Mouse (Mus musculus) thymus, postnatal 4 days (tissue): Measurements from ENCODE around the gene Ralgps2.

Experiments used
- DNase-seq: peaks from one replicate; pipeline ENCODE4 v3.0.0; 2021

Ralgps2 gene

GRCm38 (mm10) chr1:156763280-156763679 is 176.1 kb downstream of the Ralgps2 start:
- DNase-seq: no peak

GRCm38 (mm10) chr1:156761430-156761801 is 178.0 kb downstream of the Ralgps2 start:
- no peak for DNase-seq

DNA sequence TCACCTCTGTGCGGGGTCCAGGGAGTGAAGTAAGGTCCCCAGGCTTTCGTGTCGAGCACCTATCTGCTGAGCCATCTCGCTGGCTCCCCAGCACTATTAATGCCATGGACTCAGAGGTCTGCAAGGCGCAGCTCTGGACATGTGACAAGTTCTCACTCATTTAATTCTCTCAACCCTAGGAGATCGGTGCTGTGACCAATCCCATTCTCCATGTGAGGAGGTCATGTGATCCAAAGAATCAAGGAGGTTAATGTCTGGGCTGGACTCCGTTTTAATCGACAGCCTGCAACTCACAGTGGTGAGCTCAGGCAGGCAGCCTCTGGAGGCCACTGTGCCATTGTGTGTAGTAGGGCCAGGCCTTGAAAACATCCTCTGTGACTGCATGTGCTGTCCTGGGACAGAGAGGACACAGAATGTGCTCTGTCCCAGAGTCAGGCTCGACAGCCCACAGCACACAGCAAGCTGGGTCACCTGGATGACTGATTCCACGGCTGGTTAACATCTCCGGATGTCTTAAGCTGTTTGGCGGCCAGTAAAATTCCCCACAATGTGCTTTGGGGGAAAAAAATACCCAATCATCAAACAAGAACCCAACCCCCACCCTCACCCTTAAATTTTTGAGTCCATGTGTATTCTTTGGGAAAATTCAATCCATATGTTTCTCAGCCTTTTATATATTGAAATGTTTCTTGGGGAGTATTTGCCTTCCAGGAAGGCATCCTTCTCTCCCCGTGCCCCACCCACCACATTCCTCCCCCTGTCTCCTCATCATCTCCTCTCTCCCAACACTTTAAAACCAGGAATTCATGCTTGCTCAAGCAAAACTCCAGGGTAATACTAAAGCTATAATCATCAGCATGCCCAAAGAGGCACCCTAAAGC is 178.6 kb downstream of the Ralgps2 start:
- no peak for DNase-seq

DNA sequence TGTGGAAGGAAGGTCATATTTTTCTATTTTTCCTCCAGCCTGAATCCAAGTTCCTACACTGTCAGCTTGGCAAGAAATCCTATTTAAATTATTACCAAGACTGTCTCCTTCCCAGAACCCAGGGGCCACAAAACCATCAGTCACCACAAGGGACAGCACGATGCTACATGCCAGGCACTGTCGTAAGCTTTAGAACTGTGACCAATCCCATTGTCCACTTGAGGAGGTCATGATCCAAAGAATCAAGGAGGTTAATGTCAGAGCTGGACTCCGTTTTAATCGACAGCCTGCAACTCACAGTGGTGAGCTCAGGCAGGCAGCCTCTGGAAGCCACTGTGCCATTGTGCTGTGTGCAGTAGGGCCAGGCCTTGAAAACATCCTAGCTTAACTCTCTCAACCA is 181.1 kb downstream of the Ralgps2 start:
- DNase-seq: no peak

GRCm38 (mm10) chr1:156754608-156755413 is 184.6 kb downstream of the Ralgps2 start:
- no peak for DNase-seq
